Mouse (Mus musculus) liver, adult 10 weeks (tissue): ENCODE measurements around the gene Nppa. TPM values are rescaled to one million over a fixed set of nuclear protein-coding genes. Genes with fewer than 3 reads are reported as not detected.

Experiments
- polyA plus RNA-seq: library from polyadenylated mRNA; stranded (reverse); fragments of 350-450 nt; fragmentation: Illumina TruSeq; extraction: RNeasy Lipid Tissue Mini Kit (QIAGEN cat#74804); gene quantifications from one replicate; pipeline ENCODE4 v1.2.3, GENCODE M21; 2014; ENCODE audit warnings: low read depth, low replicate concordance

Gene Nppa
- not detected for polyA plus RNA-seq

GRCm38 (mm10) chr4:148000202-148000772 lies at the start of gene Nppa:
TSS of gene Nppa (plus strand) at chr4:148000722.

GRCm38 (mm10) chr4:147985205-147986132 lies 15.1 kb upstream of the Nppa start, which contains the start of gene Nppb:
TSS of gene Nppb (plus strand) at chr4:147985788.

GRCm38 (mm10) chr4:148038600-148039253 lies 38.2 kb downstream of the Nppa start, which contains the start of the genes Clcn6 and Mthfr:
TSS of gene Clcn6 (minus strand) at chr4:148038821.
TSS of gene Mthfr (plus strand) at chr4:148039077.

Other genes with a start within 250 kb of the Nppa start
- gene Zfp984, start 190.9 kb upstream of the Nppa start, polyA plus RNA-seq: 11.2 TPM
- gene Zfp933, start 152.4 kb upstream of the Nppa start, polyA plus RNA-seq: 7.2 TPM
- gene Miip, start 131.9 kb upstream of the Nppa start, polyA plus RNA-seq: 1.6 TPM
- 2.4 TPM for gene Fv1, start 131.7 kb upstream of the Nppa start, polyA plus RNA-seq
- 21.5 TPM for gene Mfn2, start 96.0 kb upstream of the Nppa start, polyA plus RNA-seq
- gene Plod1, start 64.0 kb upstream of the Nppa start, polyA plus RNA-seq: 3.8 TPM
- gene 2510039O18Rik, start 59.8 kb upstream of the Nppa start, polyA plus RNA-seq: 3.3 TPM
- not detected for gene Nppb, start 14.9 kb upstream of the Nppa start, polyA plus RNA-seq
- gene Clcn6, start 38.1 kb downstream of the Nppa start, polyA plus RNA-seq: 1.1 TPM
- 2.1 TPM for gene Mthfr, start 38.4 kb downstream of the Nppa start, polyA plus RNA-seq
- gene Agtrap, start 87.3 kb downstream of the Nppa start, polyA plus RNA-seq: 1.2 TPM
- gene Mad2l2, start 129.7 kb downstream of the Nppa start, polyA plus RNA-seq: 7.5 TPM
- gene Draxin, start 130.0 kb downstream of the Nppa start, polyA plus RNA-seq: not detected
- 3.2 TPM for gene Fbxo6, start 151.4 kb downstream of the Nppa start, polyA plus RNA-seq
- 0.56 TPM for gene Fbxo44, start 159.8 kb downstream of the Nppa start, polyA plus RNA-seq
- gene Fbxo2, start 159.9 kb downstream of the Nppa start, polyA plus RNA-seq: not detected